Mouse (Mus musculus) lung, postnatal 14 days (tissue): Measurements from ENCODE around the gene Tmem199.

Experiments
- DNase-seq: peaks from one replicate; pipeline ENCODE4 v3.0.0; 2021

Gene Tmem199

DNA sequence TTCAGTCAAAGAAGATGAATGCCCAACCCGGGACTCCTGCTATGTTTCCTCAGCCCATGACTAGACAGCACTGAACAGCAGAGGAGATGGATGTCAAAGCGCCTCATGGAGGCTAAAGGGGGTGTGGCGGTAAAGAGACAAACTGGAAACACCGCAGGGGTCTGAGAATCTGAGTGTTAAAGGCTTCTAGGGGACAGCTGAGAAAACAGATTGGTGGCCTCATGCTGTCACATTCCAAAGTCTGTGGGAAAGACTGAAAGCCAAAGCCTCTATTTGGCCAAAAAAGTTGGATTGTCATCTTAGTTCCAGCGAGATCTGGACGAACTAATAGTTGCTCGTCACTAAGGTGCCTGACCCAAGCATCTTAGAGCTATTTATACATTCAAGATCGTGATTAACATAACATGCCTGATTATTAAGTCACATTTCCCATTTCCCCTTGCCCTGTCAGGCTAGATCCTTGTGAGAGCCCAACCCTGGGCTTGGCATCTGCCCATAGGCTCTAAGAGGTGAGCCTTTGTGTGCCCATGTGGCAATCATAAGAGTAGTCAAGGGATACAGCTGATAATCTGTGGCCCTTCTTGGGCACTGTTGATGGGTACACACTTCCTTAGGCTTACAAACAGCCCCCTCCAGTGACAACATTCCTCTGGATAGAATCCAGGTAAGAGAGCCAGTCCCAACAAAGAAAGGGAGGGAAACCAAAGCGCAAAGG is 11.4 kb upstream of the Tmem199 start:
- DNase-seq, result peak; percentile 56

DNA sequence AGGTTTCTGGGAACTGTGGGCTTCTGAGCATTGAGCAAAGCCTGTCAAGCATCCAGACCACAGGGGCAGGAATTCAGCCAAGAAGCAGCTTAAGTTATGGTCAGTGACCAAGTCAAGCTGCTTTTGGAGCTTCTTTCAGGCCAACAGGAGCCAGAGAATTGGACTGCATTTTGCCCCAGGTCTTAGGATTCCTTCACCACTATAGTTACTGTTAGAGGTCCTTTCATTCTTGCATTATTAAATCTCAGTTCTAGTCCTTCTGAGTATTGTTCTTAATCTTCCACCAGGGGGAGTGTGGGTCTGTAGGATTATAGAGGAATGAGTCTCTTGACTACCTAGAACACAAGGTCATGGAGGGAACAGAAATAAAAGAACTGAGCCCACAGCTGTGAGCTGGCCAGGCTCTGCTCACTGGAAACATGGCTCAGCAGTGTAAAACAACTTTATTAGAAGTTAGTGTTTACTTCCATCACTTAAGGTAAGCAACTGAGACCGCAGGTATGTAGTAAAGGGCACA is 10.6 kb upstream of the Tmem199 start:
- DNase-seq, result peak; percentile 28

DNA sequence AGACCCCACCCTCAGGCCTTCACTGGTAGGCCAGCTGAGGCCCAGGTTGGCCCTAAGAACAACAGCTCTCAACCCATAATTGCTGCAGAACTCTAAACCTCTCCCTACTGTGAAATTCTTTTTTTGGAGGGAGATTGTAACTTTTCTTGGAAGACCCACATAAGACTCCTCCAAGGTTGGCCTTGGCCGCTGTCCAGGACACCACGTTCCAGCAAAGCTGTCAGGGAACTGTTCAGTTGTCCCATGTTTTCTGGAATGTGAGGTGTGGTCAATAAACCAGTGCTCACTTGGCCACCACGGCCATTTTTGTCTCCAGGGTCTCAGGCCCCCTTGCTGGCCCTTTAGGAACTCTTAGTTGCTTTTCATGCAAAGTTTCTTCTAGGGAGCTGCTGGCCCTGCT is 9.9 kb upstream of the Tmem199 start:
- peak; percentile 43 for DNase-seq

DNA sequence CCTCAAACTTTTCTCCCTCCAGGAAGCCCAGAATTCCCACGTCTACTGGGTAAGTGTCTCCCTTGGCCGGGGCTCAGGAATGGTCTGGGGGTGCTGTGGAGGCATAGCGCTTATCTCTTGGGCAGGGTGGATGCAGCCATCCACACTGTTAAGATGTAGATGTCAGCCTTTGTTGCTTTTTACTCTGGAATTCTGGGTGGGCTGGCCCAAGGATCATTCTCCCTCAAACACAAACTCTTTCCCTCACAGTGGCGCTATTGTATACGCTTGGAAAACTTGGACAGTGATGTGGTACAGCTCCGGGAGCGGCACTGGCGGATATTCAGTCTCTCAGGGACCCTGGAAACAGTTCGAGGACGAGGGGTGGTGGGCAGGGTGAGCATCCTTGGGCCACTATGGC is 7.0 kb upstream of the Tmem199 start:
- DNase-seq, result no peak

DNA sequence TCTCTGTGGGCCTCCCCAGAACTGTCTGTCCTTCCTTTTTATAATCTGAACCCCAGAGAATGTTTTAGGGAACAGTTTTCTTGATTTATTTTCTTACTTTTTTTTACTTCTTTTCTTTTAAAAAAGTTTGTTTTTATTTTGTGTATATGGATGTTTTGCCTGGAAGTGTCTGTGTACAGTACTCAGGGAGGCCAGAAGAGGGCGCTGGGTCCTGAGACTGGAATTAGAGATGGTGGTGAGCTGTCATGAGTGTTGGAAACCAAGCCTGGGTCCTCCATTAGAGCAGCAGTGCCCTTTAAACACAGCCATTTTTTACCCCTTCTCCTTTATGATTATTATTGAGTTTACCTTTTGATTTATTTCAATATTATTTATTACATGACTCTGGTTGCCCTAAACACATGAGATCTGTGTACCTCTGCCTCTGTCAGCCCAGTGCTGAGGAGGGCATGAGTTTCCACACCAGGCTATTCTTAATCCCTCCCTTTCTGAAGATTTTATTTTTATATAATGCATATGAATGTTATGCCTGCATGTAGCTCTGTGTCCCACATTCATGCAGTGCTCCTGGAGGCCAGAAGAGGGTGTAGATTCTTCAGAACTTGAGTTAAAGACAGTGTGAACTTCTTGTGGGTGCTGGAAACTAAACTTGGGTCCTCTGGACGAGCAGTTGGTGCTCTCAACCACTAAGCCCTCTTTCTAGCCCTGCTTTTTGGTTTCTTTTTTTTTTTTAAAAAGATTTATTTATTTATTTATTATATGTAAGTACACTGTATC is 3.8 kb upstream of the Tmem199 start:
- no peak for DNase-seq

DNA sequence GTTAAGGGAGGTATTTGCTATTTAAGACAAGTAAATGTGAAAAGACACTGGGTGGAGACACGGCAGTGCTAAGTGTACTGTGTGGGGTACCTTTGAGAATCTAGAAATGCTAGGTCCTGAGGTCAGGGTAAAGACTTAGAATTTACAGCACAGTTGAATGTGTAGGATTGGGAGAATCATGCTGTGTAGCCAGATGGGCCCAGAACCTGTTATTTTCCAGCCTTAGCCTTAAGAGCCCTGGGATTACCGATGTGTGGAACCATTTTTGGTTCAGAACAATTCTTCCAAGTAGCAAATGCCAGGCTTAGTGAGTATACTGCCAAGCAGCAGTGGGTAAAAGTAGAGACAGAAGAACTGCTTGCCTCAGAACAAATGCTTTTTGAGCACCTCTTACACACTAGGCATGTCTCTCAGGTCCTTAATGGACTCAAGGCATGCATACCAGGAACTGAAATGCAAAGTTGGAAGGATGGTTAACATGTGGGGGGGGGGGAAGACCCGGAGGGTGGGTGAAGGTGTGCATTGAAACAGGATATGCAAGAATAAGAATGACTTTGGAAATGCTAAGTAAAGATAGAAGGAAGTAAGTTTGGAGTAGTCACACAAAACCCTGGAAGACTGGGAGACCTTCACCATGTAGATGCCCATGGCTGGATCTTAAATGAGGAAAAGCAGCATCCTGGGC is 1.3 kb upstream of the Tmem199 start:
- no peak for DNase-seq

DNA sequence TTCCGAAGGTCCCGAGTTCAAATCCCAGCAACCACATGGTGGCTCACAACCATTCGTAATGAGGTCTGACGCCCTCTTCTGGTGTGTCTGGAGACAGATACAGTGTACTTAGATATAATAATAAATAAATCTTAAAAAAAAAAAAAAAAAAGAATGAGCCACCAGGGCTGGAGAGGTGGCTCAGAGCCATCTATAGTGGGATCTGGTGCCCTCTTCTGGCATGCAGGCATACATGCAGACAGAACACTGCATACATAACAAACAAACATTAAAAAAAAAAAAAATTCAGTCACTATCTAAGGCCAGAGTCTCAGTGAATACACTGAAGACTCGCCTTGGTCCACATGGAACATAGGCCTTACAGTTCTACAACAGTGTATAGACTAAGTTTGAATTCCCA is 2.8 kb downstream of the Tmem199 start:
- no peak for DNase-seq

DNA sequence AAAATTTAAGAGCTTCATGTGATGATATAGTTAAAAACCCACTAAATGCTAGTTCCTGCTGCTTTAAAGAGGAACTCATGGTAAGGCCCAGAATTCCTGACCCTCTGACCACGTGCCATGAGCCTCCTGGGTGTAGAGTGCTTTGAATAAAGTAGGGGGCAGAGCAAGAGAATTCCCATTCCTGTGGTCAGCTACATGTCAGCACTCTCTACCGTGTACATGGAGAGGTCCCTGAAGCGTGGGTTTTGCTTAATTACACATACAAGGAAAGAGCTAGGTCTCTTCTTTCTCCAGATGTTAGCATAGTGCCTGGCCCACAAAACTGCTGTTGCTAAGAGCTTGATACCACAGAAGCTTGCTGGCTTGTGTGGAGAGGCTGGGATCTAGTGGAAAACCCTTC is 6.5 kb downstream of the Tmem199 start:
- no peak for DNase-seq

DNA sequence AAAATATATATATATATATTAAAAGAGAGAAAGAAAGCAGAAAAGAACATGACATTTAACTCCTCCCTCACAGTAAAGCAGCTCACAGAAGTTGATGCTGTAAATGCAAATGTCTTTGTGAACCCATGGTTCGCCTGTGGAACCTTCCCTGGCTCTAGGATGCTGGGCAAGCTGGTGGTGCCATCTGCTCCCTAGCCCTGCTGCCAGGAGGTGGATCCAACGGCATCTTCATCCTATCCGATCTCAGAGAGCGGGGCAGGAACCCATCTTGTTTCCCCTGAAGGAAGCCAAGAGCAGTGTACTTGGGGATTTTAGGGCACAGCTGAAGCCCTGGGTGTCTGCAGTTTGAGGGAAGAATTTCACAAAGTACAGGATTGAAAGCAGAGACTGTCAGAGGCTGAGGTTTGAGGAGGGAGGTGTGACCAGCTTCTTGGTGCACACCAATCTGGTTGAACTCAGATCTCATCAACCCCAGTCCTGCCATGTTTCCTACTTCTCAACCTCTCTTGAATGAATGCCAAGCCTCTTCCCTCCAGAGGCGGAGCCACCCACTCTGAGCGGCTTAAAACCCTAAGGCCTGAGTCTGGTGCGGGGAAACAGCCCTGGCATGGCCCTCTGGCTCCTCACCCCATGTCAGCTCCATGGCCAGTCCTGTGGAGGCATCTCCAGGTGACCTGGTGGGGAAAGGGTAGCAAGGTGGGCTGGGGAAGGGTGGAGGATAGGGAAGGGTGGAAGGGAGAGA is 8.9 kb downstream of the Tmem199 start, which contains the start of gene Sebox:
Gene Sebox, plus strand, starts transcription at position 539 of the 742 bp plus-strand sequence.
- no peak for DNase-seq

DNA sequence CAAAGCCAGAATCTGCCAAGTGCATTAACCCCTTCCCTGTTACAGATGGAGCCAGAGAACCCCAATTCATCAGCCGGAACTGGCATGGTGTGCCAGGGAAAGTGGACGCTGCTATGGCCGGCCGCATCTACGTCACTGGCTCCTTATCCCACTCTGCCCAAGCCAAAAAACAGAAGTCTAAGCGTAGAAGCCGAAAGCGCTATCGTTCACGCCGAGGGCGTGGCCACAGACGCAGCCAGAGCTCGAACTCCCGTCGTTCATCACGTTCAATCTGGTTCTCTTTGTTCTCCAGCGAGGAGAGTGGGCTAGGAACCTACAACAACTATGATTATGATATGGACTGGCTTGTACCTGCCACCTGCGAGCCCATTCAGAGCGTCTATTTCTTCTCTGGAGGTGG is 10.4 kb downstream of the Tmem199 start:
- DNase-seq, result no peak

DNA sequence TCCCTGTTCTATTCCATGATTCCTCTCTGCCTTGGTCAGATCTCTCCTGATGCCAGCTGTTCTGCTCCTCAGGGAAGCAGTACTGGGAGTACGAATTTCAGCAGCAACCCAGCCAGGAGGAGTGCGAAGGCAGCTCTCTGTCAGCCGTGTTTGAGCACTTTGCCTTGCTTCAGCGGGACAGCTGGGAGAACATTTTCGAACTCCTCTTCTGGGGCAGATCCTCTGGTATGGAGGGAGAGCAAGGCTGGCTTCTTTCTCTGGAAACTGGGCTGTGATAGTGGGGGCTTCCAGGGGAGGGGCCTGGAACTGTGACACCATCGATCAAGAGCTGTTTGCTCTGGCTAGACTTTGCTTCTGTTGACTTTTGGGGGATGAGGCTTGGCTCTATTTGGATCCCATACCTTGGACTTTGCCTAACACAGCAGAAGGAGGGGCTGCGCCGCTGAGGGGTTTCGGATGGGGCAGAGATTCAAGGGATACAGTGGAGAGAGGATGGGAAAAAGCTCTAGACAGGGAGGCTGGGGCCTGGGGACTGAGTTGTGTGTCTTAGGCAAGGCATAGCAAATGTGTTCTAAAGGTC is 11.3 kb downstream of the Tmem199 start:
- DNase-seq, result no peak

DNA sequence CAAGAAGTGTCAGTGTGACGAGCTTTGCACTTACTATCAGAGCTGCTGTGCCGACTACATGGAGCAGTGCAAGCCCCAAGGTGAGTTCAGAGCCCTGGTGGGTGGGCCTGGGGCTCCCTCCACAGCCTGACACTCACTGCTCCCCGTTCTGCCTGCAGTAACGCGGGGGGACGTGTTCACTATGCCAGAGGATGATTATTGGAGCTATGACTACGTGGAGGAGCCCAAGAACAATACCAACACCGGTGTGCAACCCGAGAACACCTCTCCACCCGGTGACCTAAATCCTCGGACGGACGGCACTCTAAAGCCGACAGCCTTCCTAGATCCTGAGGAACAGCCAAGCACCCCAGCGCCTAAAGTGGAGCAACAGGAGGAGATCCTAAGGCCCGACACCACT is 12.4 kb downstream of the Tmem199 start:
- DNase-seq, result no peak

DNA sequence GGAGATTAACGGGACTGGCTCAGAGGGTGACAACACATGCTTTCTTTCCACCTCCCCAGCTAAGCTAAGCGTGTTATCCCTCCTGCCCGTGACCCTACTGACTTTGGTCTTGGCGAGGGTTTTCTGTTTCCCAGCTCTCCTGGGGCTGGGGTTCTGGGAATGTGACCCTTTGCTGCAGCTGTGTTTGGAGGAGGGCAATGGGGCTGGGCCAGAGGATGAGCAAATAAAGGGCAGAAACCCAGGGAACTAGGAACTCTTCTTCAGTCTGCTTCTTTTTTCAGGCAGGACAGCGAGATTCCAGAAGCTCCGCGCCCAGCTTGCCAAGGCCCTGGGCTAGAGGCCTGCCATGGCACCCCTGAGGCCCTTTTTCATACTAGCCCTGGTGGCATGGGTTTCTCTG is 13.0 kb downstream of the Tmem199 start, which contains the start of gene Vtn:
Gene Vtn, plus strand, starts transcription at position 88 of the 400 bp plus-strand sequence.
- DNase-seq, result no peak

DNA sequence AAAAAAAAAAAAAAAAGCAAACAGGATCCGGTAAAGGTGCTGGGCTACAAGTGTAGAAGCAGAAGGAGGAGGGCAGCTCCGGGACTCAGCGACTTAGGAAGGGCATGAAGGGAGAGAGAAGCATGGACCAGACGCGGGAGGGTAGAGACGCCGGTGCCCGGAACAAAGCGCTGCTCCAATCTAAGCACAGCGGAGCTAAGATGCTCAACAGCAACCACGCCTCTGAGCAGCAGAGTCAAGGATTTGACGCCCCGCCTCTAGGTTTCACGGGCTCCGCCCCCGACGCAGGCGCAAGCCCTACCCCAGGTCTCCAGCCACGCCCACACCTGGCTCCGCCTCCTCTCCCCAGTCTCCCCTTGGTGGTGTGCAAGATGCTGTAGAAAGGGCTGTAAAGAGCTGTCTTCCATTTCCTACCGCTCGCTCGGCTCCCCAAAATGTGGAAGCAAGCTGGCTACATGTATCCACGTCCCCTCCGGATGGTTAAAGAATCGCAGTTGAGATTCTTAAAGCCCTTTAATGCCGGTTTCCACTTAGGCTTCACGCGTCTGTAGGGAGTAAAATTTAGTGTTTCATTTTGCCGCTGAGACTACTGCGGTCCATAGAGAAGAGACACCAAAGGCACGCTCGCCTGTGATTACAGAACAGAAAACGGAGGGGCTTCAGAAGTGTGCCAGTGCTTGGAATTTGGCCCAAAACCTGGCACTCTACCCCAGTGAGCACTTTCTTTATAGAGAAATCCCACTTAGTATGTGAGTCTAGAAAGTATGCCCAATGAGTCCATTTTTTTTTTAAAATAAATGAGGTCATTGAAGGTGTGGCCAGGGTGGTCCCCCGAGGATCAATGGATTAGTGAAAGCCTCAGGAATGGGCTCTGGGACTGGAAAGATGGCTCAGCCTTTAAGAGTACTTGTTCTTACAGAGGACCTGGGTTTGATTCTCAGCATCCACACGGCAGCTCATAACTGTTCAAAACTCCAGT is 14.1 kb downstream of the Tmem199 start, which contains the start of gene Sarm1:
Gene Sarm1, minus strand, starts transcription at position 211 of the 979 bp plus-strand sequence.
- DNase-seq, result peak; percentile 92

DNA sequence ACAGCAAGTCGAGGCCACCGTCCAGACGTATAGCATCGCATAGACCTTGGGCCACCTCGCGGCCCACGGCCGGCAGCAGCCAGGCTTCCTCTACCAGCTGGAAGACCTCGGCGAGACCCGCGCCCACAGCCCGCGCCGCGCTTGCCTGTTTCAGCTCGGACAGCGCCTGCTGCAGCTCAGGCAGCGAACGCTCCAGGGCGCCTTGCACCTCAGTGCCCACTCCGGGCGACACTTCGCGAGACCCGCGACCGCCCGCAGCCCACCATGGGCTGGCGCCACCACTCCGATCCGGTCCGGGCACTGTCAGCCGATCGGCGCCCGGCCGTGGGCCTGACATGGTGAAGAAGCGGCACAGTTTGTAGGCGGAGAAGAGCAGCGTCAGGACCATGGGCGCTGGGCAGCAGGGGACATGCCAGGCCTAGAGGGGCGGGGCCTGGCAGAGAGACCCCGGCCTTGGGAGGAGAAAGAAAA is 14.9 kb downstream of the Tmem199 start:
- peak; percentile 13 for DNase-seq

DNA sequence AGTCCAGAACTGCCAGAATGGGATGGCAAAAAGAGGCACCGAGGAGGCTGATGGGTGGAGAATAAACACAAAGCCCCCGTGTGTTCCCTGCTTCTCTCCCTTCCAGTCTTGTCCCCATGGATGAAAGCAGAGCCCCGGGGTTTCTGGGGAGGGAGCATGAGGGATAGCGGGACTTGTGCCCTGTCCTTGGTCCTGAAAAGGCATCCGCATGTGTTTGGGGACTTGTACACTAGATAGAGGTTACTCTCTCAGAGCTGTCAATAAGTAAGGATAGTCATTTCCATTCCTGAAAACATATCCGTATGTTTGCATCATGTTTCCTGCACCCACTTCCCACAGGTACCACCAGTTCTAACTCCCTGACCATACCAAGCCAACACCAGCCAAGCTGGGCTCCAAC is 16.1 kb downstream of the Tmem199 start:
- peak; percentile 53 for DNase-seq

DNA sequence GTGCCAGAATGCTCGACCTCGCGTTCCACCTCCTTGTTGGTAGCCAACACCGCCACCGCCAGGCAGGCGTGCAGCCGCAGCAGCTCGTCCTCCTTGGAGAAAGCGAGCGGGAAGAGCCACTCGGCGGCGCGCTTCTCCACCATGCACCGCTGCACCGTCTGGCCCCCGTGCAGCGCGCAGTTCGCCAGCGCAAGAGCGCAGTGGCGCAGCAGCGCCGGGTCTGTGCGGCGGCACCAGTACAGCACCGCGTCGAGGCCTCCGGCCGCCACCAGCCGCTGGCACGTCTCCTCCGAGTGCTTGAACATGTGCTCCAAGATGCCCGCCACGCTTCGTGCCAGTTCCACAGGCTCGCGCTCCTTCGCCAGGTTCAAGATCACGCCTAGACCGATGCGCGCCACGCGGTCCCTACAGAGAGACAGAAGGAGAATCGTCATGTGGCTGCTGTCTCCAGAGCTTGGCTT is 21.2 kb downstream of the Tmem199 start:
- no peak for DNase-seq

DNA sequence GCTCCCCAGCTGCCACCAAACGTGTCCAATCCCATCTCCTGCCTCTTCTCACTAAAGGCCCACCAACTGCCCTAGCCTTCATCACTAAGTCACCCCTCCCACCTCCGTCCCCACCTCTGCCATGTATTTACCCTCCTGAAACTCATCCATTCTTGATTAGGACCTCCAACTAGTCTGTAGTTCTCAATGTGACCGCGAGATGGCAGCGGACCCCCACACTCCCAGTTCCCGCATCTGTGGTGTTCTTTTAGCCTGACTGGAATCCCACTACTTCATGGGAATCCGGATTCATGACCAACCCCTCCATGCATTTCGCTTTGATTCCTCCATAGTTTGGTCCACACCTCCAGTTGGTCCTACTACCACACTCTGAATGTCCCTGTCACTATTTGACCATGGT is 23.8 kb downstream of the Tmem199 start:
- DNase-seq, result peak; percentile 82

DNA sequence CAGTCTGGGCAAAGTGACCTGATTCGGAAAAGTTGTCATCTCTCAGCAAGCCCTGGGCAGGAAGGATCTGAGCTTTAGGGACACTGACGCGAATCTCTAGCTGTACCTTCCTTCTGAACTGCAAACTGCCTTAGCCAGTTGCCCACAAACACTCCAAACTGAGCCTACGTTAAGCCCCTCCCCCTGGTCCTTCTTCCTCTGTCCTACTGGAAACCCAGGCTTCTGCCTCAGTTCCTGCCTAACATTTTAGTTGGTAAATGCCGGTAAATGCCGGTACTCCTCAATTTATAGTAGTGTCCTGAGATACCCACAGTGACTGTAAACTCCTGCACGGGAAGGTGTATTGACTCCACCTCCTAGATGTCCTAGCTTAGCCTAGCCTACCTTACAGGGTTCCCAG is 28.3 kb downstream of the Tmem199 start:
- DNase-seq, result no peak

DNA sequence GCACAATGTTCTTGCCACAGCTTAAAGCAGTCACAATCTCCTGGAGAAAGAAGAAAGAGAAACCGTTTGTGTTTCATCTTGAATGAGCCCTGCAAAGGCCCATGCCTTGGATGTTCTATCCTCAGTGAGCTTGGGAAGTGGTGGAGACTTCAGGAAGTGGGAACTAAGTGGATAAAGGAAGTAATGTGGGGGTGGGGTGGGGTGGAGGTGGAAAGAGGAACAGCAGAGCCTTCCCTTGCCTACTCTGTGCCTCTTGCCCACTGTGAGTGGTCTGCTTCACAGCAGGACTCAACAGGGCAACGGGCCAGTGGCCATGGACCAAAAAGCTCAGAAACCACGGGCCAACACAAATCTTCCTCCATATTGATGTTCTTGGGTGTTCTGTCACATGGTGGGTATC is 36.7 kb downstream of the Tmem199 start:
- no peak for DNase-seq
